Mouse (Mus musculus): ENCODE data around the gene Ccdc126. TPM values are rescaled to one million over a fixed set of nuclear protein-coding genes. Genes with fewer than 3 reads are reported as not detected.

Gene Ccdc126
- 7.1 and 7.9 TPM in 2 replicates for polyA plus RNA-seq (2014; fragmentation: Nextera tagmentation; extraction: Ambion mirVana)

DNA sequence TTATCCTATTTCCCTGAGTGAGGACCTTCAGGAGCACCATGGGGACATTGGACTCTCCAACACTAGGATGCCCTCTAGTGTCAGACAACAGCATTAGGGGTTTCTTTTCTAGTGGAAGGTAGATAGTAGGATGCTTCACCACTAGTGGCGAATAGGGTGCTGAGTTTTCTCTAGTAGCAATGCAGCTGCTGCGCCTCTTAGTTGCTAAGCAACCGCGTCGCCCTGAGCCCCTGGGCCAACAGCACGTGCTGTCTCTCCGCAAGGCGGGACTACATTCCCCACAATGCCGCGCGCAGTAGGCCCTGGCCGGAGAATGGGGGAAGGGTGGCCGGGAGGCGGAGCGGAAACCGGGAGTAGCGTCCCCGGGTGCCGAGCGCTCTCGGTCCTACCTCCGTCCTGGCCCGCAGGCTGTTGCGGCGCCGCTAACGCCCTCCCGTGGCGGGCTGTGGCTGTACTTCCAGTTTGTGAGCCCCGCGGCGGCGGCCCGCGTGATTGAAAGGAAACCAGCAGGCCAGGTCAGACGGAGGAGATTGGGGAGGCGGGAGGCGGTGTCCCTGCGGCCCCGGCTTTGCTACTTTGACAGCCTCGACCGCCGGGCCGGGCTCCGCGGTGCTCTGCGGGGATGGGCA lies at the start of gene Ccdc126:
Gene Ccdc126, plus strand, starts transcription at position 309 of the 629 bp plus-strand sequence.
- peak within 1 kb of the TSS; percentile 85 for H3K9ac ChIP-seq (ENCODE audit: low read depth, low read length)
- peak within 1 kb of the TSS; percentile 83 for H3K4me2 ChIP-seq
- peak within 1 kb of the TSS; percentile 72 for H3K4me3 ChIP-seq (ENCODE audit: low read depth, low read length)
- WGBS (ENCODE audit: insufficient replicate concordance) = under 1% methylated on average over 47 of the region's 47 CpGs
- ATAC-seq (replicated peaks; ENCODE audit: insufficient number of reproducible peaks, low FRiP score, low TSS enrichment) = peak; percentile 99
- H3K9me3 ChIP-seq (replicated peaks; ENCODE audit: control insufficient read depth, low read length) = no peaks in the 10 kb centered on the region
- H3K4me1 ChIP-seq (ENCODE audit: control insufficient read depth, insufficient read depth, low read length) = peaks cover 7% of the 10 kb centered on the region
- peak within 1 kb of the TSS; percentile 76 for H3K27ac ChIP-seq (ENCODE audit: low read depth, low read length)
- no peaks in the 10 kb centered on the region for H3K27me3 ChIP-seq (ENCODE audit: control insufficient read depth, insufficient read depth, low read length)
- no peaks in the 10 kb centered on the region for H3K36me3 ChIP-seq (ENCODE audit: control insufficient read depth, insufficient read depth, low read length)

DNA sequence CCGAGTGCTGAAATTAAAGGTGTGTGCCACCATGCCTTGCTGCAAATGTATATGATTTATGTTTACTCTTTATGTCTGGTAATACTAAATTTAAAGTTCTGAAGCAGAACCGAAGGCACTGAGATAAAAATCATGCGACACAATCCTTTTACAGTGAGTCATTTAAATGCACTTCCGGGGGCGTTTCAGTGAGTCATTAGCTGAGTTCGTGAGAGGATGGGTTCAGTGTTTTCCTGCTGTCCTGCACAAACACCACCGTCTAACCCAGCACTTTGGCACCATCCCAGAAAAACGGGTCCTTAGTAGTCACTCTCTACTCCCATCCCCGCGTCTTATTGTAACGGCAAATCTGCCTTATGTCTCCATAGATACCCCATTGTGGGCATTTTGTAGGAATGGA lies 49.2 kb upstream of the Ccdc126 start:
- Histone ChIP-seq H3K4me2 (no peak overlapping the region), H3K4me1 (ENCODE audit: control insufficient read depth, insufficient read depth, low read length) (no peaks in the 10 kb centered on the region), H3K36me3 (ENCODE audit: control insufficient read depth, insufficient read depth, low read length) (no peaks in the 10 kb centered on the region), H3K27ac (ENCODE audit: low read depth, low read length) (no peak overlapping the region), H3K9me3 (replicated peaks; ENCODE audit: control insufficient read depth, low read length) (no peaks in the 10 kb centered on the region), H3K4me3 (ENCODE audit: low read depth, low read length) (no peak overlapping the region), H3K27me3 (ENCODE audit: control insufficient read depth, insufficient read depth, low read length) (no peaks in the 10 kb centered on the region), H3K9ac (ENCODE audit: low read depth, low read length) (no peak overlapping the region)
- no peak for ATAC-seq (replicated peaks; ENCODE audit: insufficient number of reproducible peaks, low FRiP score, low TSS enrichment)
- 60% methylated on average over 11 of the region's 11 CpGs for WGBS (ENCODE audit: insufficient replicate concordance)

- Histone ChIP-seq H3K4me3 (ENCODE audit: low read depth, low read length) (no peak overlapping the region), H3K4me1 (ENCODE audit: control insufficient read depth, insufficient read depth, low read length) (no peaks in the 10 kb centered on the region), H3K9ac (ENCODE audit: low read depth, low read length) (no peak overlapping the region), H3K9me3 (replicated peaks; ENCODE audit: control insufficient read depth, low read length) (no peaks in the 10 kb centered on the region), H3K4me2 (no peak overlapping the region), H3K27ac (ENCODE audit: low read depth, low read length) (no peak overlapping the region), H3K36me3 (ENCODE audit: control insufficient read depth, insufficient read depth, low read length) (no peaks in the 10 kb centered on the region), H3K27me3 (ENCODE audit: control insufficient read depth, insufficient read depth, low read length) (no peaks in the 10 kb centered on the region)
- WGBS (ENCODE audit: insufficient replicate concordance) = 75% methylated on average over 6 of the region's 6 CpGs
- ATAC-seq (replicated peaks; ENCODE audit: insufficient number of reproducible peaks, low FRiP score, low TSS enrichment) = no peak
Observed at GRCm38 (mm10) chr6:49271815-49272214, 47.3 kb upstream of the Ccdc126 start.

GRCm38 (mm10) chr6:49272863-49273262 lies 46.2 kb upstream of the Ccdc126 start:
- no peak for ATAC-seq (replicated peaks; ENCODE audit: insufficient number of reproducible peaks, low FRiP score, low TSS enrichment)
- Histone ChIP-seq H3K9ac (ENCODE audit: low read depth, low read length) (no peak overlapping the region), H3K27ac (ENCODE audit: low read depth, low read length) (no peak overlapping the region), H3K9me3 (replicated peaks; ENCODE audit: control insufficient read depth, low read length) (no peaks in the 10 kb centered on the region), H3K36me3 (ENCODE audit: control insufficient read depth, insufficient read depth, low read length) (no peaks in the 10 kb centered on the region), H3K4me1 (ENCODE audit: control insufficient read depth, insufficient read depth, low read length) (no peaks in the 10 kb centered on the region), H3K4me2 (no peak overlapping the region), H3K4me3 (ENCODE audit: low read depth, low read length) (no peak overlapping the region), H3K27me3 (ENCODE audit: control insufficient read depth, insufficient read depth, low read length) (no peaks in the 10 kb centered on the region)
- whole genome bisulfite sequencing (ENCODE audit: insufficient replicate concordance) = 76% methylated on average over 2 of the region's 2 CpGs

DNA sequence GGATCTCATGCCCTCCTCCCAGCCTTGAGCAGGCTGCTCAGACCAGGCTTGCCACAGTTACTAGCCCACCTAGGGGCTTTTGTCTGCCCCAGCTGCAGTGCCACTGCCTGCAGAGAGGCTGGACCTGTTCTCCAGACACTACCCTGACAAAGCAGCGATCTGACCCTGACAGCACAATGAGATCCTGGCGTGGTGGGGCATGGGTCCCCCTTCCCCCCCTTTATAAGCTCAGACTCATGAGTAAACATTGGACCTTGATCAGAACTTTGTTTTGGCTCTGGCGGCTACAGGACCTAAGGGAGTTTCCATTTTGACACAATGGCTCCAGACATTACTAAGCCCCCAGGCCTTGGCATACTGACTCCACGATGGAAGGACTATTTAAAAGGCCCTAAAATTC lies 45.1 kb upstream of the Ccdc126 start:
- H3K4me2 ChIP-seq = no peak overlapping the region
- H3K9ac ChIP-seq (ENCODE audit: low read depth, low read length) = no peak overlapping the region
- 46% methylated on average over 4 of the region's 4 CpGs for whole genome bisulfite sequencing (ENCODE audit: insufficient replicate concordance)
- no peak for ATAC-seq (replicated peaks; ENCODE audit: insufficient number of reproducible peaks, low FRiP score, low TSS enrichment)
- H3K27ac ChIP-seq (ENCODE audit: low read depth, low read length) = no peak overlapping the region
- no peaks in the 10 kb centered on the region for H3K9me3 ChIP-seq (replicated peaks; ENCODE audit: control insufficient read depth, low read length)
- H3K4me1 ChIP-seq (ENCODE audit: control insufficient read depth, insufficient read depth, low read length) = no peaks in the 10 kb centered on the region
- no peaks in the 10 kb centered on the region for H3K27me3 ChIP-seq (ENCODE audit: control insufficient read depth, insufficient read depth, low read length)
- no peak overlapping the region for H3K4me3 ChIP-seq (ENCODE audit: low read depth, low read length)
- no peaks in the 10 kb centered on the region for H3K36me3 ChIP-seq (ENCODE audit: control insufficient read depth, insufficient read depth, low read length)

GRCm38 (mm10) chr6:49274416-49275091 lies 44.5 kb upstream of the Ccdc126 start:
- H3K27me3 ChIP-seq (ENCODE audit: control insufficient read depth, insufficient read depth, low read length) = no peaks in the 10 kb centered on the region
- no peak overlapping the region for H3K4me2 ChIP-seq
- H3K9ac ChIP-seq (ENCODE audit: low read depth, low read length) = no peak overlapping the region
- H3K4me1 ChIP-seq (ENCODE audit: control insufficient read depth, insufficient read depth, low read length) = no peaks in the 10 kb centered on the region
- WGBS (ENCODE audit: insufficient replicate concordance) = 61% methylated on average over 9 of the region's 9 CpGs
- no peak for ATAC-seq (replicated peaks; ENCODE audit: insufficient number of reproducible peaks, low FRiP score, low TSS enrichment)
- no peaks in the 10 kb centered on the region for H3K36me3 ChIP-seq (ENCODE audit: control insufficient read depth, insufficient read depth, low read length)
- no peaks in the 10 kb centered on the region for H3K9me3 ChIP-seq (replicated peaks; ENCODE audit: control insufficient read depth, low read length)
- no peak overlapping the region for H3K27ac ChIP-seq (ENCODE audit: low read depth, low read length)
- H3K4me3 ChIP-seq (ENCODE audit: low read depth, low read length) = no peak overlapping the region

- Histone ChIP-seq H3K27ac (ENCODE audit: low read depth, low read length) (no peak overlapping the region), H3K4me3 (ENCODE audit: low read depth, low read length) (no peak overlapping the region), H3K9ac (ENCODE audit: low read depth, low read length) (no peak overlapping the region), H3K4me1 (ENCODE audit: control insufficient read depth, insufficient read depth, low read length) (no peaks in the 10 kb centered on the region), H3K9me3 (replicated peaks; ENCODE audit: control insufficient read depth, low read length) (no peaks in the 10 kb centered on the region), H3K27me3 (ENCODE audit: control insufficient read depth, insufficient read depth, low read length) (no peaks in the 10 kb centered on the region), H3K36me3 (ENCODE audit: control insufficient read depth, insufficient read depth, low read length) (no peaks in the 10 kb centered on the region), H3K4me2 (no peak overlapping the region)
- 84% methylated on average over 7 of the region's 7 CpGs for WGBS (ENCODE audit: insufficient replicate concordance)
- ATAC-seq (replicated peaks; ENCODE audit: insufficient number of reproducible peaks, low FRiP score, low TSS enrichment) = no peak
Observed at GRCm38 (mm10) chr6:49275296-49275695, 43.8 kb upstream of the Ccdc126 start.

DNA sequence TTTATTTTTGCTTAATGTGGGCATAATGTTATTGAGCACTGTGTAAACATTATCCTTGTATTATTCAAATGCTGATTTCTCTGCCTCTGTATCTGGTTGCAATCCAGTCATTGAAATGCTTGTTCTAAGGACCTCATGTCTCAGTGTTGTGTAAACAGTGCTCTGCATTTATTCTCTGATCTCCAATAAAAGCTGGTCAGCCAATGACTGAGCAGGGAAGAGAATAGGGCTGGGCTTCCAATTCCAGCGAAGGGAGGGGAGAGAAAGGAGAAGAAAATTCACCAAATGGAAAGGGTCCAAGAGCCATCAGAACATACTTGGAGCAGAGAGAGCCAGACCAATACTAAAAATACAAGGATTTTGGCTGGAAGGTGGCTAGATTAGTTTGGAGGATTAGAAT lies 38.1 kb upstream of the Ccdc126 start:
- Histone ChIP-seq H3K9me3 (replicated peaks; ENCODE audit: control insufficient read depth, low read length) (no peaks in the 10 kb centered on the region), H3K9ac (ENCODE audit: low read depth, low read length) (no peak overlapping the region), H3K4me2 (no peak overlapping the region), H3K4me1 (ENCODE audit: control insufficient read depth, insufficient read depth, low read length) (no peaks in the 10 kb centered on the region), H3K36me3 (ENCODE audit: control insufficient read depth, insufficient read depth, low read length) (no peaks in the 10 kb centered on the region), H3K27ac (ENCODE audit: low read depth, low read length) (no peak overlapping the region), H3K27me3 (ENCODE audit: control insufficient read depth, insufficient read depth, low read length) (no peaks in the 10 kb centered on the region), H3K4me3 (ENCODE audit: low read depth, low read length) (no peak overlapping the region)
- no peak for ATAC-seq (replicated peaks; ENCODE audit: insufficient number of reproducible peaks, low FRiP score, low TSS enrichment)
- 55% methylated on average over 1 of the region's 1 CpGs for WGBS (ENCODE audit: insufficient replicate concordance)

GRCm38 (mm10) chr6:49282122-49282521 lies 37.0 kb upstream of the Ccdc126 start:
- Histone ChIP-seq H3K36me3 (ENCODE audit: control insufficient read depth, insufficient read depth, low read length) (no peaks in the 10 kb centered on the region), H3K4me1 (ENCODE audit: control insufficient read depth, insufficient read depth, low read length) (no peaks in the 10 kb centered on the region), H3K9me3 (replicated peaks; ENCODE audit: control insufficient read depth, low read length) (no peaks in the 10 kb centered on the region), H3K27ac (ENCODE audit: low read depth, low read length) (no peak overlapping the region), H3K27me3 (ENCODE audit: control insufficient read depth, insufficient read depth, low read length) (no peaks in the 10 kb centered on the region), H3K4me2 (no peak overlapping the region), H3K9ac (ENCODE audit: low read depth, low read length) (no peak overlapping the region), H3K4me3 (ENCODE audit: low read depth, low read length) (no peak overlapping the region)
- 85% methylated on average over 1 of the region's 1 CpGs for WGBS (ENCODE audit: insufficient replicate concordance)
- ATAC-seq (replicated peaks; ENCODE audit: insufficient number of reproducible peaks, low FRiP score, low TSS enrichment) = no peak

All from heart, embryonic 11.5 days (tissue).